Mouse (Mus musculus) leukemia stem cell, adult 10-12 weeks (primary cell): ENCODE measurements around the gene Ascc2. TPM values are rescaled to one million over a fixed set of nuclear protein-coding genes. Genes with fewer than 3 reads are reported as not detected.

Experiments
- polyA plus RNA-seq: library from polyadenylated mRNA; stranded (reverse); fragments of >175 nt; gene quantifications from 2 replicates; pipeline ENCODE4 v1.2.3, GENCODE M21; 2012; ENCODE audit warnings: low replicate concordance

Ascc2 gene
- polyA plus RNA-seq: 22.6 and 25.8 TPM in 2 replicates

DNA sequence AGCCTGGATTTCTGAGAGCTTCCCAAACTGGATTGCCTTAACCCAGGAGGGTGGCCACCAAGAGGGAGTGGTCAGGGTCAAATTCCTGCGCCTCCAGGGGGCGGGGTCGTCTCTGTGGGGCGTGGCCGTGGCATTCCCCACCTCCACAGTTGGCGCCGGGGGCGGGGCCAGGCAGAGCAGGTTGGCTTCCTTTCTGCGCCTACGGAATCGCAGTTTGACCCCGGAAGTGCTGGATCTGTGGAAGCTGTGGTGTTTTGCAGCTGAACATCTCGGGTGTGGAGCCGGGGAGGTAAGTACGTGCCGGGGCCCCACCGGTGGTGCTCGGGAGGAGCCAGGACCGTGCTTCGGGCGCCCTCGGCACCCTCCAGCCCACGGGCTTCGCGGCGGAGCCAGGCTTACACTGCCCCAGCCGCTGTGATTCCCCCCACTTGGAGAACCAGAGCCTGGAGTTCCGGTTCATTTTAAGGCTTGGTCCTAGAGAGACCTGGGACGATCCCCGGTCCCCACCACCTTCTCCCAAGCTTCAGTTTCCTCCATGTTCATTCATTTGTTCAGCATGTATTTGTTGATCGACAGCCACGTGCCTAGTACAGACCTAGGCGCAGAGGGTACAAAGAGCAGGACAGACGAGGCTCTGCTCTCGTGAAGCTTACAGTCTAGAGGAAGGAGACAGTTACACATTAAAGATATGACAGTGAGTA, at the start of gene Ascc2:
Gene Ascc2, plus strand, starts transcription at position 214 of the 701 bp plus-strand sequence.

DNA sequence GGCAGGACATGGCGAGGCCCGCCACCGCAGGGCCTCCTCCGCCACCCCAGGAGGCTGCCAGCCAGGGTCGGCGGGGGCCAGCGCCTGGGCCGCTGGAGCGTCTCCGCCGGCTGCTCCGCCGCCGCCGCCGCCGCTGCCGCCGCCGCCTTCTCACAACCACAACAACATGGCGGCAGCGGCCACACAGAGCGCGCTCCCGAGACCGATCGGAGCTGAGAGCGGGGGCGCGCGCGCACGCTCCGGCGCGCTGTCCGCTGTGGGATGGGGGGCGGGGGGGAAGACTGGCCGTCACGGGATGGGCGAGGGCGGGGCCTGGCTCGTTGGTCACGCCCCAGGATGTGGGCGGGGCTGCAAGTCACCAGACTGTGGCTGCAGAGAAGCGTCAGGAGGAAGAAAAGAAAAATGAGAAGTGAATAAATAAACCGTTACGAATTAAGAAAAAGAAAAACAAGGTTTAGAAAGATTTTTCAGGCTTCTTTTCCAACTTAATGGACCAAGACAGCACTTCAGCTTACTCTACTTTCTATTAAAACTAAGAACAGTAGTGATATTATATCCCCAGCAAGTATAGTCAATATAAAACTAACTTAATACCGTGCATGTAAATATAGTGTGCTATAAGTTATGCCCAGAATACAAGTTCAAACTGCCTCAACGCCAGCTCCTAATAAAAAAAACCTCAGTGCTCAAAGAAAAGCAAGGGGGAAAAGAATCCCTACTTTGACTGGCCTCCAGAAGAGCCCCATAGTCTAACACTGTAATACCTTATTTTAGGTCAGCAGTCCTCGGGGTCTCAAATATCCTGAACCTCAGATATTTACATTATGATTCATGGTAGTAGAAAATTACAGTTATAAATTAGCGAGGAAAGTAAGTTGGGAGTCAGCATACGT, 42.7 kb upstream of the Ascc2 start, which contains the start of gene Mtmr3:
Gene Mtmr3, minus strand, starts transcription at position 256 of the 893 bp plus-strand sequence.

DNA sequence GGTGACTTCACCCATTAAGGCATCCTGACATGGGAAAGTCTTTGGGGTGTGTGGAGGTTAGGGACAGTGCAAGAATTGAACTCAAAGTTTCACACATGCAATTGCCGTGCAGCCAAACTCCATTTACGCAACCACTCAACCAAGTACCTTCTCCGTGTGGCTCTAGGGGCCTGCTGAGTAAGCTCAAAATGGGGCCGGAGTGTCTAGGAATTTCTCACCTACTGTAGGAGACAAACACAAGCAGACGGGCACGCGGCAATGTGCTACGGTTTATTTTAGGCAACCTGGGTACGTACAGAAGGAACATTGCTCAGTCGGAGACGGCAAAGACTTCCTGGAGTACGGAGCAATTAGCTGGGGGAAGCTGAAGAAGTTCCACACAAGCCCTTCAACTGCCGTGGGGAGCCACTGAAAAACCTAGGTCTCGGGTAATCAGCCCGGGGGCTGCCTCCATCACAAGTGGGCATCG, 17.5 kb upstream of the Ascc2 start, which contains the start of gene Gm11032:
Gene Gm11032, plus strand, starts transcription at position 51 of the 469 bp plus-strand sequence.

DNA sequence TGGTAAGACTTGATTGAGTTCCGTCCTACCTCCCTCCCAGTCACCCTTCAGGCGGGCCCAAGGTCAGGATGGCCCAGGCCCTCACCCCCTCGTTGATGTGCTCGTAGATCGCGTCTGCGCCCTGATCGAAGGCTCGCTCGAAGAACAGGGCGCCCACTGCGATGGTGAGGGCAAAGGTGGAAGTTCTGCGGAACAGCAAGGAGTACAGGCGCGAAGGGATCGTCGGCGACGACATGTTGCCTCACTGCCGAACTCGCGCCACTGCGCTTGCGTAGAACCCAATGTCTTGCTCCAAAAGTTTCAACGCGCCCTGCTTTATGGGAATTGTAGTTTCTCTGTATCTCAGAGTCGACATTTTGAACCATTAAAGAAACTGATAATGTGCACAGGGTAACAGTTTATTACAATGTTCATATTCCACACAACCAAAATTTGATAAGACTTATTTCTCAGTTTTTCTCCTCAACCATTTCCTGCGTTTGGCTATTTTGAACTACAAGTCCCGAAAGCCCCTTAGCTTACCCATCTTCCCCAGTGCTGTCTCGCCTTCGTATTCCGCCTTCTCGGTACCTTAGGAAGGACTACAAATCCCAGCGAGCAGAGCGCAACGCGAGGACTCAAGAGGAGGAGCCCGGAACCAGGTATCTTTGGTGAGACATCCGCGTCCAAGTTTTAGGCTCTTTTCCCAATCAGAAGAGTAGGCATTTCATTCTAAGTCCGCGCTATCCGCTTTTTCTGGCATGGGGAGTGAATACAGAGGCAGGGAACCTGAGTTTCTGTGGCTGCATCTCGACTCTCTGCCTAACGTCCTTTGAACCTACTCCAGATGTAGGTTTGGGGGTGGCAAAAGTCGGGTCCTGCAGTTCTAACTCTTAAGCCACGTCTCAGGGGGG, 66.8 kb downstream of the Ascc2 start, which contains the start of the genes Uqcr10 and Zmat5:
Gene Uqcr10, minus strand, starts transcription at position 271 of the 893 bp plus-strand sequence.
Gene Zmat5, plus strand, starts transcription at position 607 of the 893 bp plus-strand sequence.

Other genes starting within 250 kb of the Ascc2 start
- gene Hormad2, start 196.6 kb upstream of the Ascc2 start, polyA plus RNA-seq: not detected in 2 replicates
- 6.4 and 13.4 TPM in 2 replicates for gene Mtmr3, start 42.9 kb upstream of the Ascc2 start, polyA plus RNA-seq
- gene Gm11032, start 17.7 kb upstream of the Ascc2 start, polyA plus RNA-seq: not detected in 2 replicates
- gene Uqcr10, start 66.6 kb downstream of the Ascc2 start, polyA plus RNA-seq: 66.5 and 95.5 TPM in 2 replicates
- 52.4 and 98.8 TPM in 2 replicates for gene Zmat5, start 66.9 kb downstream of the Ascc2 start, polyA plus RNA-seq
- 0.13 TPM in 1 of 2 replicates, not detected in the other for gene Cabp7, start 109.0 kb downstream of the Ascc2 start, polyA plus RNA-seq
- gene Nf2, start 211.8 kb downstream of the Ascc2 start, polyA plus RNA-seq: 94.4 and 149 TPM in 2 replicates
- gene Nipsnap1, start 236.2 kb downstream of the Ascc2 start, polyA plus RNA-seq: 0.70 and 6.5 TPM in 2 replicates